ENCODE assay signal across 25 mouse cellular contexts in the genomic region with DNA sequence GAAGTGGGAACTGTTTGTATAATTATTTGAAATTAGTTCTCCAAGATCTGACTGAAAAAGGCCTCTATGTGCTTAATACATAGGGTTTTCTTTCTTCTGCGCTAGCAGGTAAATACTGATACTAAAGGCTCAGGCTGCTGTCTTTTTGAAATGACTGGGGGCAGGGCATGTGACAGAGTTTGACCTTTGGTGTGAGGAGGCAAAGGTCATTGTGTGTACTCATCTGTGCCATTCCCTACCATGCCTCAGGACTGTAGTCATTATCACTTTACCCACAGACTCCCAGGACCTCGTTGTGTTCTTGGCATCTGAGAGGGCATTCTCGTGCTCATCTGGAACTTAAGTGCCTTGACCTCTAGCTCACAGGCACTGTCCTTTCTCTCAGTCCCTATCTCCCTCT.
DNase-seq lines count a peak whose midpoint lies in the region; ATAC-seq lines count a peak whose summit lies in the region.
"Had no signal": no experiment of that assay in that cellular context is flagged by ENCODE, and none has a peak within 500 bp of the region (broad histone marks: within the 10 kb centered on the region; RNA-seq: fewer than 3 reads in every experiment).

No protein-coding gene starts in this region.

- no peaks in the 10 kb centered on the region for H3K36me3 ChIP-seq in kidney, embryonic 16.5 days (ENCODE audit: insufficient read depth, low read length)
- no peaks in the 10 kb centered on the region for H3K36me3 ChIP-seq in kidney, embryonic 14.5 days (ENCODE audit: control insufficient read depth, insufficient read depth, low read length)
- H3K36me3 ChIP-seq: embryonic facial prominence, embryonic 10.5 days; embryonic facial prominence, embryonic 12.5 days; forebrain, embryonic 15.5 days; G1E had no signal

- peaks cover 34% of the 10 kb centered on the region for H3K27me3 ChIP-seq in kidney, embryonic 16.5 days (ENCODE audit: insufficient read depth, low read length)
- peaks cover 20% of the 10 kb centered on the region; the same call in 1 of the 2 replicates for H3K27me3 ChIP-seq in kidney, embryonic 14.5 days (ENCODE audit: control insufficient read depth, insufficient read depth, low read length)

- 81% methylated on average over 3 of the region's 3 CpGs for WGBS in kidney, embryonic 16.5 days
- WGBS in kidney, embryonic 14.5 days, result 87% methylated on average over 3 of the region's 3 CpGs

- DNase-seq in kidney, adult 18-20 months, result peak; percentile 13
- DNase-seq in kidney, adult 8-10 months, result peak; percentile 36 to 38
- DNase-seq in kidney, postnatal 36 days, result peak; percentile 21 to 46
- no peak for DNase-seq in kidney, postnatal 14 days
- DNase-seq in A20 (ENCODE audit: low read depth, low spot score), result peak; percentile 27
- DNase-seq: adrenal gland, adult 8-10 months; adrenal gland, postnatal 14 days; adrenal gland, postnatal 36 days; B cell, adult 2 months; cerebellum, adult 11-12 months; cerebellum, adult 2 months; cerebellum, adult 9-10 months; cerebellum, postnatal 10 days; cerebellum, postnatal 25 days had no signal

- H3K4me3 ChIP-seq in kidney, embryonic 16.5 days (ENCODE audit: low read length), result no peak overlapping the region
- no peak overlapping the region for H3K4me3 ChIP-seq in kidney, embryonic 14.5 days (ENCODE audit: low read length)
- H3K4me3 ChIP-seq: embryonic facial prominence, embryonic 10.5 days; embryonic facial prominence, embryonic 12.5 days; forebrain, embryonic 13.5 days; forebrain, embryonic 15.5 days had no signal

- ATAC-seq in kidney, embryonic 16.5 days (ENCODE audit: low FRiP score, low TSS enrichment), result no peak
- no peak for ATAC-seq in kidney, embryonic 14.5 days (ENCODE audit: low FRiP score, low TSS enrichment)
- ATAC-seq in frontal cortex, adult (ENCODE audit: low TSS enrichment), result no peak
- ATAC-seq: activated CD4-positive, CD25-positive, alpha-beta regulatory T cell, adult 4 months; CD4-positive, CD25-positive, alpha-beta regulatory T cell, adult 4 months; forebrain, embryonic 13.5 days; forebrain, embryonic 15.5 days; Patski had no signal

- H3K9ac ChIP-seq in kidney, embryonic 16.5 days (replicated peaks; ENCODE audit: low read length), result no peak overlapping the region
- no peak overlapping the region for H3K9ac ChIP-seq in kidney, embryonic 14.5 days (ENCODE audit: low read depth, low read length)
- H3K9ac ChIP-seq: embryonic facial prominence, embryonic 12.5 days; forebrain, embryonic 13.5 days; forebrain, embryonic 15.5 days had no signal

- no peaks in the 10 kb centered on the region for H3K9me3 ChIP-seq in kidney, embryonic 16.5 days (ENCODE audit: low read length)
- H3K9me3 ChIP-seq in kidney, embryonic 14.5 days (ENCODE audit: control insufficient read depth, low read length), result no peaks in the 10 kb centered on the region
- H3K9me3 ChIP-seq: embryonic facial prominence, embryonic 10.5 days; embryonic facial prominence, embryonic 12.5 days; forebrain, embryonic 13.5 days; forebrain, embryonic 15.5 days; G1E had no signal

- H3K4me1 ChIP-seq in kidney, embryonic 16.5 days (ENCODE audit: insufficient read depth, low read length), result peaks cover 8% of the 10 kb centered on the region; the same call in 1 of the 2 replicates
- H3K4me1 ChIP-seq in kidney, embryonic 14.5 days (ENCODE audit: control insufficient read depth, insufficient read depth, low read length), result no peaks in the 10 kb centered on the region
- H3K4me1 ChIP-seq: embryonic facial prominence, embryonic 12.5 days had no signal

- H3K4me2 ChIP-seq in kidney, embryonic 16.5 days (replicated peaks; ENCODE audit: low read depth, low read length), result no peak overlapping the region
- H3K4me2 ChIP-seq in kidney, embryonic 14.5 days (replicated peaks; ENCODE audit: low read depth, low read length), result no peak overlapping the region
- H3K4me2 ChIP-seq: embryonic facial prominence, embryonic 12.5 days; forebrain, embryonic 13.5 days; forebrain, embryonic 15.5 days had no signal

- no peak overlapping the region for H3K27ac ChIP-seq in kidney, embryonic 16.5 days (ENCODE audit: low read length)
- no peak overlapping the region for H3K27ac ChIP-seq in kidney, embryonic 14.5 days (ENCODE audit: low read depth, low read length)
- H3K27ac ChIP-seq: embryonic facial prominence, embryonic 10.5 days; embryonic facial prominence, embryonic 12.5 days; forebrain, embryonic 13.5 days; forebrain, embryonic 15.5 days had no signal
